Mouse (Mus musculus) hindbrain, postnatal 0 days (tissue): ENCODE measurements around the gene Rdh13. TPM values are rescaled to one million over a fixed set of nuclear protein-coding genes. Genes with fewer than 3 reads are reported as not detected.

Experiments
- ATAC-seq: fragments of 200-750 bp; cut with Nextera tagmentation; 2 replicates; pipeline ENCODE4 v1.8.0; 2017; ENCODE audit warnings: mild to moderate bottlenecking, moderate TSS enrichment, moderate library complexity
- DNase-seq: peaks from one replicate; pipeline ENCODE4 v3.0.0-alpha.2; 2015; ENCODE audit warnings: low spot score
- H3K27ac ChIP-seq: fragments of 300-500 bp; sonication (generic); 2 replicates; pipeline ENCODE4 v1.5.1; 2014; ENCODE audit warnings: mild to moderate bottlenecking
- H3K27me3 ChIP-seq: fragments of 300-500 bp; sonication (generic); 2 replicates; pipeline ENCODE4 v1.6.1; 2014; ENCODE audit warnings: low read length, mixed read lengths; ENCODE audit not compliant: insufficient read depth
- H3K36me3 ChIP-seq: fragments of 300-500 bp; sonication (generic); 2 replicates; pipeline ENCODE4 v1.6.1; 2014; ENCODE audit warnings: low read length, mixed read lengths; ENCODE audit not compliant: insufficient read depth
- H3K4me1 ChIP-seq: fragments of 300-500 bp; sonication (generic); 2 replicates; pipeline ENCODE4 v1.6.1; 2014; ENCODE audit warnings: antibody characterized with exemption, low read length, mixed read lengths; ENCODE audit not compliant: insufficient read depth
- H3K4me2 ChIP-seq: fragments of 300-500 bp; sonication (generic); 2 replicates; pipeline ENCODE4 v1.6.1; 2014; ENCODE audit warnings: low read depth, mild to moderate bottlenecking, low read length, moderate library complexity, mixed read lengths
- H3K4me3 ChIP-seq: fragments of 300-500 bp; sonication (generic); 2 replicates; pipeline ENCODE4 v1.5.1; 2014; ENCODE audit warnings: low read length
- H3K9ac ChIP-seq: fragments of 300-500 bp; sonication (generic); replicated peaks from 2 replicates; pipeline ENCODE4 v1.6.1; 2014; ENCODE audit warnings: mild to moderate bottlenecking, low read length, moderate library complexity, mixed read lengths
- H3K9me3 ChIP-seq: fragments of 300-500 bp; sonication (generic); 2 replicates; pipeline ENCODE4 v1.6.1; 2016; ENCODE audit warnings: low read length, mixed read lengths
- CTCF ChIP-seq: IDR thresholded peaks from 2 replicates; pipeline ENCODE4 v1.5.1; 2016; ENCODE audit warnings: antibody characterized with exemption, control low read depth, low read depth
- WGBS: fragments of 180-500 bp; shearing (Covaris S2); extraction: QIAGEN DNeasy Blood & Tissue Kit; methylation state at CpG from one replicate; pipeline ENCODE4 v1.1.7; 2014; 5-methylcytosine and 5-hydroxymethylcytosine counted together
- polyA plus RNA-seq: library from polyadenylated mRNA; unstranded; fragments of >200 nt; fragmentation: Nextera tagmentation; extraction: Ambion mirVana; gene quantifications from 2 replicates; pipeline ENCODE4 v1.2.1, GENCODE M21; 2015
- total RNA-seq: library from RNA; depleted of rRNA; stranded (reverse); fragments of >200 nt; gene quantifications from 2 replicates; pipeline ENCODE4 v1.2.3, GENCODE M21; 2014

The Rdh13 gene
- total and polyA plus RNA-seq, 2 experiments from 2014 or later, result 39.4 to 103 TPM

- Histone ChIP-seq H3K27me3 (no peaks in the 10 kb centered on the region), H3K36me3 (peaks cover 31% of the 10 kb centered on the region), H3K4me3 (no peak overlapping the region), H3K27ac (no peak overlapping the region), H3K4me2 (no peak overlapping the region), H3K9ac (no peak overlapping the region), H3K9me3 (no peaks in the 10 kb centered on the region), H3K4me1 (0 out of 2 replicates have a peak, but pooled peaks cover 3% of the 10 kb centered on the region)
- ATAC-seq (no peak), DNase-seq (no peak)
- no peak for TF ChIP-seq CTCF
- 89% methylated on average over 10 of the region's 10 CpGs for WGBS
Measured at GRCm38 (mm10) chr7:4440549-4440948, 4.9 kb downstream of the Rdh13 start.

GRCm38 (mm10) chr7:4437721-4438120 lies 7.7 kb downstream of the Rdh13 start:
- 86% methylated on average over 2 of the region's 2 CpGs for WGBS
- H3K36me3 ChIP-seq, result peaks cover 31% of the 10 kb centered on the region

GRCm38 (mm10) chr7:4432026-4432425 lies 13.4 kb downstream of the Rdh13 start:
- TF ChIP-seq CTCF, result no peak
- Histone ChIP-seq H3K4me2 (no peak overlapping the region), H3K9ac (no peak overlapping the region), H3K9me3 (no peaks in the 10 kb centered on the region), H3K27me3 (no peaks in the 10 kb centered on the region), H3K27ac (no peak overlapping the region), H3K36me3 (peaks cover 34% of the 10 kb centered on the region; the same call in 1 of the 2 replicates), H3K4me3 (no peak overlapping the region), H3K4me1 (no peaks in the 10 kb centered on the region)
- no peak for ATAC-seq
- no peak for DNase-seq
- 93% methylated on average over 8 of the region's 8 CpGs for WGBS

More at GRCm38 (mm10) chr7:4437721-4438120, 7.7 kb downstream of the Rdh13 start:
- no peak overlapping the region for H3K27ac ChIP-seq
- no peak overlapping the region for H3K4me2 ChIP-seq
- no peak for DNase-seq
- no peaks in the 10 kb centered on the region for H3K27me3 ChIP-seq
- no peaks in the 10 kb centered on the region for H3K9me3 ChIP-seq
- ATAC-seq, result no peak
- H3K9ac ChIP-seq, result no peak overlapping the region
- no peak for TF ChIP-seq CTCF
- H3K4me3 ChIP-seq, result no peak overlapping the region
- no peaks in the 10 kb centered on the region for H3K4me1 ChIP-seq

- Histone ChIP-seq H3K4me1 (no peaks in the 10 kb centered on the region), H3K4me3 (no peak overlapping the region), H3K9ac (no peak overlapping the region), H3K4me2 (no peak overlapping the region), H3K9me3 (no peaks in the 10 kb centered on the region), H3K36me3 (peaks cover 34% of the 10 kb centered on the region; the same call in 1 of the 2 replicates), H3K27ac (no peak overlapping the region), H3K27me3 (no peaks in the 10 kb centered on the region)
- no peak for ATAC-seq
- peak; percentile 90 for TF ChIP-seq CTCF
- peak; percentile 82 for DNase-seq
- WGBS, result 81% methylated on average over 6 of the region's 6 CpGs
Measured at GRCm38 (mm10) chr7:4431548-4431947, 13.9 kb downstream of the Rdh13 start.

- Histone ChIP-seq H3K27ac (no peak overlapping the region), H3K27me3 (no peaks in the 10 kb centered on the region), H3K4me2 (no peak overlapping the region), H3K4me3 (no peak overlapping the region), H3K9ac (no peak overlapping the region), H3K4me1 (no peaks in the 10 kb centered on the region), H3K9me3 (no peaks in the 10 kb centered on the region), H3K36me3 (peaks cover 45% of the 10 kb centered on the region; the same call in 1 of the 2 replicates)
- TF ChIP-seq CTCF, result no peak
- ATAC-seq (no peak), DNase-seq (no peak)
- 94% methylated on average over 9 of the region's 9 CpGs for WGBS
Measured at GRCm38 (mm10) chr7:4430246-4430844, 15.1 kb downstream of the Rdh13 start.

GRCm38 (mm10) chr7:4427161-4427912 lies 18.1 kb downstream of the Rdh13 start:
- H3K9ac ChIP-seq, result no peak overlapping the region
- DNase-seq, result peak; percentile 98
- no peak overlapping the region for H3K4me2 ChIP-seq
- no peak overlapping the region for H3K27ac ChIP-seq
- H3K27me3 ChIP-seq, result no peaks in the 10 kb centered on the region
- peak; percentile 100 for TF ChIP-seq CTCF
- H3K36me3 ChIP-seq, result peaks cover 50% of the 10 kb centered on the region; the same call in 1 of the 2 replicates
- no peaks in the 10 kb centered on the region for H3K4me1 ChIP-seq
- H3K9me3 ChIP-seq, result no peaks in the 10 kb centered on the region
- H3K4me3 ChIP-seq, result no peak overlapping the region
- WGBS, result 73% methylated on average over 7 of the region's 7 CpGs
- ATAC-seq, result peak; percentile 95

GRCm38 (mm10) chr7:4420230-4420629 lies 25.2 kb downstream of the Rdh13 start:
- H3K9ac ChIP-seq, result no peak overlapping the region
- no peak overlapping the region for H3K27ac ChIP-seq
- 65% methylated on average over 4 of the region's 4 CpGs for WGBS
- peaks cover 10% of the 10 kb centered on the region; the same call in 1 of the 2 replicates for H3K36me3 ChIP-seq
- H3K4me2 ChIP-seq, result no peak overlapping the region
- H3K4me1 ChIP-seq, result no peaks in the 10 kb centered on the region
- DNase-seq (no peak), ATAC-seq (no peak)
- TF ChIP-seq CTCF, result no peak
- no peaks in the 10 kb centered on the region for H3K9me3 ChIP-seq
- no peaks in the 10 kb centered on the region for H3K27me3 ChIP-seq
- H3K4me3 ChIP-seq, result no peak overlapping the region
